Mouse (Mus musculus): ENCODE measurements at regions not wholly inside any gene's neighbourhood (a gene's known extent, or its start where the extent isn't known, plus 50 kb on each side); places are given as distances from the start of the nearest gene placed in this dataset.

GRCm38 (mm10) chr3:143138952-143139351 is 257.1 kb upstream of the Pkn2 start:
- TF ChIP-seq CTCF (conservative IDR thresholded peaks at IDR 0.05; ENCODE audit: low read length), result no peak
- no peak for TF ChIP-seq NANOG (IDR thresholded peaks at IDR 0.05; ENCODE audit: borderline replicate concordance, low read length)
- no peak for TF ChIP-seq POU5F1 (IDR thresholded peaks at IDR 0.05; ENCODE audit: borderline replicate concordance, low read length)
